In genomic region chr17:56360451-56360850, GRCm38 (mm10) we compare ENCODE assay signal across 10 mouse cellular contexts. TPM values are rescaled to one million over a fixed set of nuclear protein-coding genes. Genes with fewer than 3 reads are reported as not detected.
DNase-seq lines count a peak whose midpoint lies in the region; ATAC-seq and TF ChIP-seq lines count a peak whose summit lies in the region.
"Had no signal": no experiment of that assay in that cellular context is flagged by ENCODE, and none has a peak within 500 bp of the region (broad histone marks: within the 10 kb centered on the region; RNA-seq: fewer than 3 reads in every experiment).

No protein-coding gene starts in this region.

- H3K4me3 ChIP-seq in left cerebral cortex, adult 2 months = no peak overlapping the region
- no peak overlapping the region for H3K4me3 ChIP-seq in forebrain, embryonic 13.5 days
- no peak overlapping the region for H3K4me3 ChIP-seq in neural tube, embryonic 14.5 days (ENCODE audit: low read depth, low read length)
- H3K4me3 ChIP-seq in lung, postnatal 0 days (ENCODE audit: low read depth, low read length) = no peak overlapping the region

- no peak for TF ChIP-seq CTCF in left cerebral cortex, adult 2 months (IDR thresholded peaks at IDR 0.05)
- no peak for TF ChIP-seq CTCF in lung, postnatal 0 days (IDR thresholded peaks at IDR 0.05)

- DNase-seq in left cerebral cortex, adult 2 months (ENCODE audit: extremely low spot score in 1 of 2, low spot score in 2 of 2) = no peak
- DNase-seq in left cerebral cortex, adult 8-10 months (ENCODE audit: low spot score in 2 of 2) = no peak
- DNase-seq in adrenal gland, postnatal 36 days = peak; percentile 67 to 70
- no peak for DNase-seq in testis, postnatal 14 days (ENCODE audit: low spot score)
- DNase-seq in lung, postnatal 0 days (ENCODE audit: low spot score) = no peak
- DNase-seq: gastrocnemius, postnatal 14 days; kidney, postnatal 36 days had no signal

- WGBS in forebrain, embryonic 13.5 days = 37% methylated on average over 8 of the region's 8 CpGs
- WGBS in neural tube, embryonic 14.5 days = 19% methylated on average over 8 of the region's 8 CpGs
- WGBS in lung, postnatal 0 days = 86% methylated on average over 8 of the region's 8 CpGs

- no peak for TF ChIP-seq EP300 in lung, postnatal 0 days (IDR thresholded peaks at IDR 0.05)

- peaks cover 23% of the 10 kb centered on the region for H3K4me1 ChIP-seq in forebrain, embryonic 13.5 days
- H3K4me1 ChIP-seq in neural tube, embryonic 14.5 days (ENCODE audit: control insufficient read depth, insufficient read depth, low read length) = peaks cover 8% of the 10 kb centered on the region
- peaks cover under 1% of the 10 kb centered on the region; the same call in 1 of the 2 replicates for H3K4me1 ChIP-seq in lung, postnatal 0 days (ENCODE audit: insufficient read depth, low read depth, low read length)

- H3K4me2 ChIP-seq in forebrain, embryonic 13.5 days = no peak overlapping the region
- no peak overlapping the region for H3K4me2 ChIP-seq in neural tube, embryonic 14.5 days (ENCODE audit: low read depth, low read length)
- no peak overlapping the region for H3K4me2 ChIP-seq in lung, postnatal 0 days (replicated peaks; ENCODE audit: low read depth, low read length)

- intact Hi-C loops in left cerebral cortex, adult 2 months (cut with DNase I) = loop anchor here (2.0 kb wide), 1 partner anchor 116 kb away; the partner anchor contains the start of gene Ptprs

- no peaks in the 10 kb centered on the region for H3K9me3 ChIP-seq in forebrain, embryonic 13.5 days (replicated peaks)
- no peaks in the 10 kb centered on the region for H3K9me3 ChIP-seq in neural tube, embryonic 14.5 days (ENCODE audit: control insufficient read depth, low read length)
- H3K9me3 ChIP-seq in lung, postnatal 0 days (ENCODE audit: low read length) = no peaks in the 10 kb centered on the region

- no peaks in the 10 kb centered on the region for H3K27me3 ChIP-seq in forebrain, embryonic 13.5 days
- no peaks in the 10 kb centered on the region for H3K27me3 ChIP-seq in neural tube, embryonic 14.5 days (ENCODE audit: control insufficient read depth, insufficient read depth, low read length)
- no peaks in the 10 kb centered on the region for H3K27me3 ChIP-seq in lung, postnatal 0 days (replicated peaks; ENCODE audit: insufficient read depth, low read length)

- H3K27ac ChIP-seq in left cerebral cortex, adult 2 months = peak overlapping the region; percentile 88
- H3K27ac ChIP-seq in forebrain, embryonic 13.5 days = peak overlapping the region; percentile 37
- peak overlapping the region; percentile 52; the same call in 1 of the 2 replicates for H3K27ac ChIP-seq in neural tube, embryonic 14.5 days (ENCODE audit: low read depth, low read length)
- no peak overlapping the region for H3K27ac ChIP-seq in lung, postnatal 0 days (ENCODE audit: low read length)

- ATAC-seq in forebrain, embryonic 13.5 days = 0 out of 2 replicates have a peak, but pooled peaks have one; percentile 28
- no peak for ATAC-seq in neural tube, embryonic 14.5 days (ENCODE audit: low read depth)
- ATAC-seq in inflammation-experienced regulatory T-cells, adult 6 months = no peak
- ATAC-seq in lung, postnatal 0 days = no peak

- peaks cover 81% of the 10 kb centered on the region for H3K36me3 ChIP-seq in forebrain, embryonic 13.5 days (ENCODE audit: poor library complexity, severe bottlenecking)
- H3K36me3 ChIP-seq in neural tube, embryonic 14.5 days (ENCODE audit: control insufficient read depth, insufficient read depth, low read length) = peaks cover 26% of the 10 kb centered on the region
- peaks cover 27% of the 10 kb centered on the region for H3K36me3 ChIP-seq in lung, postnatal 0 days (ENCODE audit: insufficient read depth, low read length)

- H3K9ac ChIP-seq in forebrain, embryonic 13.5 days = 0 out of 2 replicates have a peak overlapping the region, but pooled peaks have one; percentile 2
- H3K9ac ChIP-seq in neural tube, embryonic 14.5 days (replicated peaks; ENCODE audit: low read depth, low read length) = 0 out of 2 replicates have a peak overlapping the region, but pooled peaks have one; percentile 7
- no peak overlapping the region for H3K9ac ChIP-seq in lung, postnatal 0 days (replicated peaks; ENCODE audit: low read depth)

RNA-seq across cellular contexts. Expression of gene Kdm4b, which starts 34.6 kb away (rescaled TPM):
- total RNA-seq in left cerebral cortex, adult 2 months (2021) = 10 to 100 TPM; 66.2 to 71.8 TPM
- total RNA-seq in left cerebral cortex, adult 8-10 months (2022) = 10 to 100 TPM; 66.4 to 71.0 (median 67.0) TPM
- 10 to 100 TPM; 38.1 to 39.9 TPM for total RNA-seq in adrenal gland, postnatal 36 days (2021)
- 51.4 and 55.9 TPM in 2 replicates for polyA plus RNA-seq in forebrain, embryonic 13.5 days (2015; fragmentation: Nextera tagmentation; extraction: Ambion mirVana)
- 58.6 and 66.1 TPM in 2 replicates for polyA plus RNA-seq in neural tube, embryonic 14.5 days (2014; fragmentation: Nextera tagmentation; extraction: Ambion mirVana)
- 1 to 10 TPM; 3.2 to 8.4 (median 8.0) TPM for polyA plus RNA-seq in inflammation-experienced regulatory T-cells, adult 6 months (2017; shearing (Covaris generic))
- polyA plus RNA-seq in lung, postnatal 0 days (2015; fragmentation: Nextera tagmentation; extraction: Ambion mirVana) = 19.7 and 22.4 TPM in 2 replicates

RNA-seq across cellular contexts. Expression of gene Uhrf1, which starts 57.3 kb away (rescaled TPM):
- under 1 TPM; 0.70 to 0.91 TPM for total RNA-seq in left cerebral cortex, adult 2 months (2021)
- total RNA-seq in left cerebral cortex, adult 8-10 months (2022) = 1 to 10 TPM in 2 of 4 experiments, under 1 TPM in 2; 0.80 to 1.8 (median 1.3) TPM
- total RNA-seq in adrenal gland, postnatal 36 days (2021) = 1 to 10 TPM; 5.9 to 9.4 TPM
- polyA plus RNA-seq in forebrain, embryonic 13.5 days (2015; fragmentation: Nextera tagmentation; extraction: Ambion mirVana) = 119 and 138 TPM in 2 replicates
- polyA plus RNA-seq in neural tube, embryonic 14.5 days (2014; fragmentation: Nextera tagmentation; extraction: Ambion mirVana) = 5.7 and 9.4 TPM in 2 replicates
- polyA plus RNA-seq in inflammation-experienced regulatory T-cells, adult 6 months (2017; shearing (Covaris generic)) = 10 to 100 TPM in 1 of 3 experiments, 1 to 10 TPM in 2; 7.1 to 60.4 (median 9.6) TPM
- polyA plus RNA-seq in lung, postnatal 0 days (2015; fragmentation: Nextera tagmentation; extraction: Ambion mirVana) = 7.0 and 8.4 TPM in 2 replicates

Comparison
In these comparisons a context has a peak if more than half of its experiments do, and no peak if none do; other contexts are left out.
1. DNase-seq: peak in adrenal gland, postnatal 36 days (2 of 2); none in left cerebral cortex, adult 2 months (0 of 2), left cerebral cortex, adult 8-10 months (0 of 2), testis, postnatal 14 days (single experiment) and lung, postnatal 0 days (single experiment).